Mouse (Mus musculus) cerebellum, adult 2 months (tissue): ENCODE results near the gene Gm5134.
"Not testable (repeated sequence)": the region's sequence is repeated elsewhere in the genome, so short reads cannot be mapped to it uniquely, and the experiment has no call there.

Experiments
- CTCF ChIP-seq: fragments of 200-500 bp; IDR thresholded peaks from 2 replicates; pipeline ENCODE4 v1.5.1; 2011; ENCODE audit warnings: low read depth, mild to moderate bottlenecking, control low read depth, low read length, moderate library complexity, borderline replicate concordance; ENCODE audit not compliant: insufficient read depth
- POLR2A ChIP-seq: fragments of 200-500 bp; IDR thresholded peaks from 2 replicates; pipeline ENCODE4 v1.6.1; 2011; ENCODE audit warnings: low read length, control low read depth, borderline replicate concordance; ENCODE audit not compliant: insufficient read depth

- TF ChIP-seq POLR2A, CTCF: not testable (repeated sequence)
Measured at GRCm38 (mm10) chr10:75994531-75995210, 40.4 kb downstream of the Gm5134 start.
